Mouse (Mus musculus): ENCODE data around the gene Eif3i. TPM values are rescaled to one million over a fixed set of nuclear protein-coding genes. Genes with fewer than 3 reads are reported as not detected.

The Eif3i gene
- total and polyA plus RNA-seq, 2 experiments = 170 to 186 TPM

DNA sequence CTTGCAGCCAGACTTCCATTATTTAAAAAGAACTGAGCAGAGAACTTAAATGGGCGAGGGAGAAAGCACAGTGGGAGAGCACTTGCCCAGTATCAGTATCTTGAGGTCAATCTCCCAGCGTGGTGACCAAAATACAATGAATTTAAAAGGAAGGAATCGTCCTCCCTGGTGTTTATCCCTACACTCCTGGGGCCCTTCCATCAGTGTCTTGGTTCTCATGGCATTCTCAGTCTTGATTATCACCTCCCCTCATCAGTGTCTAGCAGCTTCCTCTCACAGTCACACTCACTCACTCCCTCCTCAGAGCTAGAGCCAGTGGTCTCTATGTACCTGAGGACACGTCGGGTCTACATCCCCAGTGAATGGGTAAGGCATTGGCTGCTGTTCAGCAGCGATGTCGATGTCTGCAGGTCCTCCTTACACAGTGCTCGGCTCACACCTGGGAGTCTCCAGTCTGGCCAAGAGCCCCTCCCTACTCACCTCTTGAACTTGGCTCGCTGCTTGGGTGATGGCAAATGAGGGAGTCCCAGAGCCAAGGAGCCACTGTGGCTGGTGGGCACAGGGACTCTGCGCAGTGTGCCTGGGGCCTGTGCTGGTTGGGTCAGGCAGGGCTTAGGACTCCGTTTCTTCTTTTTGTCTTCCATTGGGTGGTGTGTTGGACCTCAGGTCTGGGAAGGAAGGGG lies 21.8 kb upstream of the Eif3i start:
- Histone ChIP-seq H3K36me3 (ENCODE audit: control insufficient read depth, insufficient read depth, low read length) (no peaks in the 10 kb centered on the region), H3K9ac (ENCODE audit: low read depth, low read length) (no peak overlapping the region), H3K79me2 (ENCODE audit: control insufficient read depth, insufficient read depth, low read length) (0 out of 2 replicates have a peak, but pooled peaks cover 4% of the 10 kb centered on the region), H3K27ac (replicated peaks; ENCODE audit: insufficient read depth, low read depth, low read length) (no peak overlapping the region), H3K4me1 (ENCODE audit: control insufficient read depth, insufficient read depth, low read length) (peaks cover 16% of the 10 kb centered on the region), H3K27me3 (ENCODE audit: control insufficient read depth, insufficient read depth, low read length) (no peaks in the 10 kb centered on the region), H3K4me3 (ENCODE audit: insufficient read depth, low read depth, low read length) (no peak overlapping the region)
- no peak for TF ChIP-seq POLR2A (IDR thresholded peaks at IDR 0.05; ENCODE audit: extremely low read depth, insufficient read depth, low read length)
- no peak for TF ChIP-seq CTCF (IDR thresholded peaks at IDR 0.05; ENCODE audit: low read depth, low read length)
- DNase-seq (ENCODE audit: extremely low read depth, low read depth, low spot score) = no peak
- WGBS = 88% methylated on average over 11 of the region's 11 CpGs

DNA sequence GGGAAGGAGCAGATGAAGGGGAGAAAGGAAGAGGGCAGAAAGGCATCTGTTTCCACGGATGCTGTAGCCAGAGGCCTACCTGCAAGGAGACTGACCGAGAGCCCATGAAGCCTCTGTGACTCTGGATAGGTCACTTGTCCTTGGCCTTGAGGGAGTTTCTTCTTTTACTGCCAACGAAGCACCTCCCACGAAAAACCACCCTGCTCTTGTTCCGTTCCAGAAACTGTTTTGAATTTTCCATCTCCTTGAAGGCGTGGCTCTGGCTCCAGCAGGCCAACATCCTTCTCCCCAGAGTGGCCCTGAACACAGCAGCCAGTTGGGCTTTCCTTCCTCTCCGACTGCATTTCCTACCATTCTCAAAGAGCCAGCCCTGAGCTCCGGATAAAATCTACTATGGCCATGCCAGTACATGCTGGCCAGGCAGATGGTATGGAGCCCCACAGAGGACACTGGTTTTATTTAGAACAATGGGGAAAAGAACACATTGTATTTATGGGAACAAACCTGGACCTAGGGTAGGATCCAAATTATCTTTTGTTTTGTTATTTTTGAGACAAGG lies 20.9 kb upstream of the Eif3i start:
- peak overlapping the region; percentile 50; the same call in 1 of the 2 replicates for H3K27ac ChIP-seq (replicated peaks; ENCODE audit: insufficient read depth, low read depth, low read length)
- peaks cover 16% of the 10 kb centered on the region for H3K4me1 ChIP-seq (ENCODE audit: control insufficient read depth, insufficient read depth, low read length)
- WGBS = 73% methylated on average over 8 of the region's 8 CpGs
- peak overlapping the region; percentile 29; the same call in 1 of the 2 replicates for H3K4me3 ChIP-seq (ENCODE audit: insufficient read depth, low read depth, low read length)
- 0 out of 2 replicates have a peak, but pooled peaks cover 4% of the 10 kb centered on the region for H3K79me2 ChIP-seq (ENCODE audit: control insufficient read depth, insufficient read depth, low read length)
- H3K36me3 ChIP-seq (ENCODE audit: control insufficient read depth, insufficient read depth, low read length) = no peaks in the 10 kb centered on the region
- H3K27me3 ChIP-seq (ENCODE audit: control insufficient read depth, insufficient read depth, low read length) = no peaks in the 10 kb centered on the region
- DNase-seq (ENCODE audit: extremely low read depth, low read depth, low spot score) = peak; percentile 13
- no peak overlapping the region for H3K9ac ChIP-seq (ENCODE audit: low read depth, low read length)
- TF ChIP-seq POLR2A (IDR thresholded peaks at IDR 0.05; ENCODE audit: extremely low read depth, insufficient read depth, low read length) (no peak), CTCF (IDR thresholded peaks at IDR 0.05; ENCODE audit: low read depth, low read length) (no peak)

DNA sequence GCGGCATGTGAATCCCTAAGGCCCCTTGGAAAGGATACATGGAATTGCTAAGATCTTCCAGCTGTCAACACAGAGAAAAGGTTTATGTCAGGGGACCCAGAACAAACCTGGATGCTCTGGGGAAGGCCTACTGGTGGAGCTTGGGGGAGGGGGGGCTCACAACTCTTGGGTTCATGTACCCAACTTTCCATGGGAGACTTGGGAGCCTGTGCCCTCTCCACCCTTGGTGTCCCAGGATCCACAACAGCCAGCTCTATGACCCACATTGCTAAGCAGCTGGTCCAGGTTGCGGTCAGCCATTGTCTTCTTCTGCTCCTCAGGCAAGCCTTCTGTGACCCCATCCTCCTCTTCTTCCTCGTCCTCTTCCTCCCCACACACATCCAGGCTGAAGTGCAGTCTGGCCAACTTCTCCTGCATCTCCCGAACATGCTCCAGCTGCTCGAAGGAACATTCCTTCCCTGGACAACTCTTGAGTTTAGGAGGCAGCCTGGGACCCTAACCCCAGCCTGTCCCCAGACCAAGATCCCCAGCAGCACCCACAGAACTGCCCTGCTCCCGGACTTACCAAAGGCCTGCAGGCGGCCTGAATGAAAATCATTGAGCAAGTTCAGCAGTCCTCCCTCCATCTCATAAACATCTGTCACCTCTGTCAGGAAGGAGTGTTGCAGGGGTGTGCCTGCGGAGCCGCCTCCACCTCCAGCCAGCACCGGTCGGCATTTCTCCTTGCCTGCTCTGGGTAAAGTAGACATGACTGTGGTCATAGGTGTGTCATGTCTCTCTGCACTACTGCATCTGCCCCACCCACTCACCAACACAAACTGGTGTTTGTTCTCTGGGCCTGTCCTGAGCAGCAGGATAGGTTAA lies 20.2 kb upstream of the Eif3i start:
- WGBS = 85% methylated on average over 11 of the region's 11 CpGs
- no peak for DNase-seq (ENCODE audit: extremely low read depth, low read depth, low spot score)
- H3K27me3 ChIP-seq (ENCODE audit: control insufficient read depth, insufficient read depth, low read length) = no peaks in the 10 kb centered on the region
- peak overlapping the region; percentile 29; the same call in 1 of the 2 replicates for H3K4me3 ChIP-seq (ENCODE audit: insufficient read depth, low read depth, low read length)
- TF ChIP-seq CTCF (IDR thresholded peaks at IDR 0.05; ENCODE audit: low read depth, low read length) (no peak), POLR2A (IDR thresholded peaks at IDR 0.05; ENCODE audit: extremely low read depth, insufficient read depth, low read length) (no peak)
- H3K27ac ChIP-seq (replicated peaks; ENCODE audit: insufficient read depth, low read depth, low read length) = peak overlapping the region; percentile 50; the same call in 1 of the 2 replicates
- peaks cover 16% of the 10 kb centered on the region for H3K4me1 ChIP-seq (ENCODE audit: control insufficient read depth, insufficient read depth, low read length)
- 0 out of 2 replicates have a peak, but pooled peaks cover 4% of the 10 kb centered on the region for H3K79me2 ChIP-seq (ENCODE audit: control insufficient read depth, insufficient read depth, low read length)
- no peaks in the 10 kb centered on the region for H3K36me3 ChIP-seq (ENCODE audit: control insufficient read depth, insufficient read depth, low read length)
- no peak overlapping the region; the same call in 1 of the 2 replicates for H3K9ac ChIP-seq (ENCODE audit: low read depth, low read length)

DNA sequence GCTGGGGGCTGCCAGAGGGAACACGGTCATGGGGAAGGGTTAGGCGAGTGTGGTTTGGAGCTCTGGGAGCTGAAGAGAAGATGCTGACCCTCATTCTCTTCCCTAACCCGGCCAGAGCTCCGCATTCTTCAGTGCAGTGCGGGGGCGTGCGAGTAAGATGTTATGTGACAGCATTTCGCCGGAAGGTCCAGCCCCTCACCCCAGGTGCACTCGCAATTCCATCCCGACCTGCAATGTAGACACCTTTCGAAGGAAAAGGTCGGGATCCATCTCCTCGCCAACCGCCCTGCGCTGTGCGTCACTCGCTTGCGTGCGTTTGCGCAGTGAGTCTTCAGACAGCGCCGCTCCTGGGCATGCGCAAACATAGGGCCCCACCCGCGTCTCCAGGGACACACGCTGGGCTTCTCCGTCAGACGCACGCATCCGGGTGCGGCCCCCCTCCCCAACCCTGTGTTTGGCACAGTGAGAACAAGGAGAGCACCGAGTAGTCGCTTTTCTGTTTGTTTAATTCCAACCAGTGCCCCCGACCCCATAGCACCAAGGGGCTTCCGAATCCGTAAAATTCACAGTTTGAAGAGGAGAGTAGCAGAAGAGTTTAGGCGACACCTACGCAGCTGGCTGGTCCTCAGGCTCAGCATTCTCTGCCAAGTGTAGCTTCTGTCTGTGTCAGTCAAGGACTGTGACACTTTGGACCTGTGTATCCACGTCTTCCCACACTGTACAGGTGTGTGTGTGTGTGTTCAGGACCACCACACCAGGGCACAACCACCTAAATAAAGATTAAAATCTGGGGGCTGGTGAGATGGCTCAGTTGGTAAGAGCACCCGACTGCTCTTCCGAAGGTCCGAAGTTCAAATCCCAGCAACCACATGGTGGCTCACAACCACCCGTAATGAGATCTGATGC lies 18.6 kb upstream of the Eif3i start, which contains the start of gene Iqcc:
TSS of gene Iqcc (minus strand) at position 314 of the 906 bp plus-strand sequence.
- Histone ChIP-seq H3K4me1 (ENCODE audit: control insufficient read depth, insufficient read depth, low read length) (peaks cover 16% of the 10 kb centered on the region), H3K79me2 (ENCODE audit: control insufficient read depth, insufficient read depth, low read length) (0 out of 2 replicates have a peak, but pooled peaks cover 4% of the 10 kb centered on the region), H3K27me3 (ENCODE audit: control insufficient read depth, insufficient read depth, low read length) (no peaks in the 10 kb centered on the region), H3K9ac (ENCODE audit: low read depth, low read length) (peak within 1 kb of the TSS; percentile 73), H3K27ac (replicated peaks; ENCODE audit: insufficient read depth, low read depth, low read length) (peak within 1 kb of the TSS; percentile 79), H3K4me3 (ENCODE audit: insufficient read depth, low read depth, low read length) (peak within 1 kb of the TSS; percentile 77), H3K36me3 (ENCODE audit: control insufficient read depth, insufficient read depth, low read length) (no peaks in the 10 kb centered on the region)
- WGBS = 2% methylated on average over 44 of the region's 44 CpGs
- peak; percentile 94 for TF ChIP-seq POLR2A (IDR thresholded peaks at IDR 0.05; ENCODE audit: extremely low read depth, insufficient read depth, low read length)
- TF ChIP-seq CTCF (IDR thresholded peaks at IDR 0.05; ENCODE audit: low read depth, low read length) = no peak
- DNase-seq (ENCODE audit: extremely low read depth, low read depth, low spot score) = peak; percentile 82

DNA sequence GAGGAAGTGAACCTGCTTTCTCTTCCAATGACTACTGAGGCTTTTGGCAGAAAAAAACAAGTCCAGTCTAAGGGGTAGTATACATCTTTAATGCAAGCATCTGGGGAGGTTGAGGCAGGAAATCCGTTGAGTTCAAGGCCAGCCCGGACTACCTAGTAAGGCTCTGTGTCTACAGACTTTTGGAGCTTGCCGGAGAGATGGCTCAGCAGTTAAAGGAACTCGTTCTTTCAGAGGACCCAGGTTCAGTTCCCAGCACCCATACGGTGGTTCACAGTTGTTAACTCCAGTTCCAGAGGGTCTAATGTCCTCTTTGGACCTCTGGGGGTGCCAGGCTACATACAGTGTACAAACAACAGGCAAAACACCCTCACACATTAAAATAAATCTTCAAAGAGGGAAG lies 17.6 kb upstream of the Eif3i start:
- Histone ChIP-seq H3K4me1 (ENCODE audit: control insufficient read depth, insufficient read depth, low read length) (peaks cover 16% of the 10 kb centered on the region), H3K27ac (replicated peaks; ENCODE audit: insufficient read depth, low read depth, low read length) (no peak overlapping the region), H3K79me2 (ENCODE audit: control insufficient read depth, insufficient read depth, low read length) (0 out of 2 replicates have a peak, but pooled peaks cover 4% of the 10 kb centered on the region), H3K4me3 (ENCODE audit: insufficient read depth, low read depth, low read length) (no peak overlapping the region), H3K36me3 (ENCODE audit: control insufficient read depth, insufficient read depth, low read length) (no peaks in the 10 kb centered on the region), H3K9ac (ENCODE audit: low read depth, low read length) (no peak overlapping the region; the same call in 1 of the 2 replicates), H3K27me3 (ENCODE audit: control insufficient read depth, insufficient read depth, low read length) (no peaks in the 10 kb centered on the region)
- DNase-seq (ENCODE audit: extremely low read depth, low read depth, low spot score) = no peak
- 92% methylated on average over 5 of the region's 5 CpGs for WGBS
- TF ChIP-seq CTCF (IDR thresholded peaks at IDR 0.05; ENCODE audit: low read depth, low read length) = no peak
- no peak for TF ChIP-seq POLR2A (IDR thresholded peaks at IDR 0.05; ENCODE audit: extremely low read depth, insufficient read depth, low read length)
